Mouse (Mus musculus) mature B cell (primary cell): ENCODE measurements around the gene Scfd2.

Source experiments
- in situ Hi-C: fragments of 300-500 bp; cut with MboI; formaldehyde crosslinking; loops from 2 replicates; pipeline ENCODE4 v1.14.3; 2019

Gene Scfd2

DNA sequence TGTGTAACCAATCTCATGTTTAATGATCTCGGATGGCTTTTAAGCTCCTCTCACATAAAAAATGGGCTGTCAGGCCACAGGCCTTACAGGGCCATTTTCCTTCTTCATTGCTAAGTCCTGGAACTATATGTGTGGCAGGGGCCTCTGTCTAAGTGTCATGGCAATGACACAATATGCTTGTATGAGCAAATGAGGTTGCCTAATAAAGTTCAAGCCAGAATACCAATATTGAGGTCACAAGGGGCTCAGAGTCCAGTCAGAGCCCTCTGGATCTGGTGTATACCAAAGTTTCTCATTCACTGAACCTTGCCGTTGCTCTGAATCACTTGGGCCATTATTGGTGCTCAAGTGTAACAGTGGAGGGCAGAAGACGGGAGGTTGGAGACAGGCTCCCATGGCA, 288.9 kb downstream of the Scfd2 start:
- in situ Hi-C loops: no loop called here

DNA sequence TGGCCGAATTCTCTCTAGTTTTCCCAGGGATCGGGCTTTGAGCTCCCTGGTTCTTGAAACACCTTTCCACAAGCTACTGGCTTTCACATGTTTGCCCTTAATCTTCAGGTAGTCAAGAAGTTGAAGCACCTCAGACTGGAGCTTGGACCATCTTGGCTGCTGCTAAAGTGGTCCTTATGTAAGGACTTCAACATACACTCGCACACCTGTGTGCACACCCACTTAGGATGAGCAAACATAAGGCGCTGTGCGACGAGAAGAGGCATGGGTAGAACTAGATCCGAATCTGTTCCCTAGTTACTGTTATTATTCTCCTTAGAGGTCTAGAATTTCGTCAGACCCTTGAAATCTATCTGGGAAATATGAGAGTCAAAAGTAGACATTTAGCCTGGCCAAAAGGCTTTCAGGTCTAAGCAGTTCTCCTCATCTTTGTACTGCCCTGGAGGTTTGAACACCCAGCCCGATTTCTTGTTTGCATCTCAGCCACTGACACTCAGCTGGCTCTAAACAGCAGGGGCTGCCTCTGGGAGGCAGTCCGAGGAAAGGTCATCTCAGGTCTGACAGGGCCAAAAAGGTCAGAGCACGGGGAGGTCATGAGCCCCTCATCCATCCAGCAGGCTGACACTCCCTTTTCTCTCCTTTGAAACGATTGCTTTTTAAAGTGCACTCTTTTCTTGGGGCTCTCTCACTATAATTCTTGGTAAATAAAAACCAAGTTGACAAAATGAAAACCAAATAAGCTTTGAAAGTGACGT, 290.5 kb downstream of the Scfd2 start:
- in situ Hi-C loops: no loop called here

DNA sequence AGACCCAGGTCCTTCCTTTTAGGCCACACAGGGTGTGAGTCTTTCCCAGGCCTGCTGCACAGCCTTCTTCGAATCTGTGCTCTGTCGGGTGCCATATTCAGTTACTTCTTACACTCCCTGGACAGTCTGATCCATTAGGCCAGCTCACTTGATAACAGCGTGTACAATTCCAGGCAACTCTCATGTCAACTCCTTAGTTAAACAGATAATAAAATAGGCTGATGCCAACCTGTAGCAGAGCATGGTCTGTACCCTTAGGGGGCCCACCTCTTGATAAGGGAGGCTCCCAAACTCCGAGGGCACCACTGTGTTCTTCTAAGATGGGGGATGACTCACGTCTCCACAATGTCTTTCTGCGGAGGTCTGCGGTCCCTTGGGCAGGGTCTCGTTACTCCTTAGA, 291.3 kb downstream of the Scfd2 start:
- in situ Hi-C loops: no loop called here

DNA sequence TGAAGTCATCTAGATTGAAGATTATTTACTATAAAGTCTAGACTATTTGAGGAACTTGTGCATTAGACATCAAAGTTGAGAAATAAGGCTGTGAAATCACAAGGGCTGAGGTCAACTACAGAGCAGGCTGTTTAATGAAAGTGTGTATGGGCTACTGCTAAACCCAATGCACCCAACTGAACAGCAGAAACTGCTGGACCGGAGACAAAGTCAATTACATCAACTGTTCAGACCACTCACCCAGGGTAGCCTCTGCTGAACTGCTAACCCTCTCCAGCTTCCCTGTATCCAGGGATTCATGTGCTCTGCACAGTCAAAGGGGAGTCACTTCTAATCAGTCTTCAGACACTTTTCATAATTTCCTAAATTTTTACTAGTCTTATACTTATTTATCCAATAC, 292.2 kb downstream of the Scfd2 start:
- in situ Hi-C loops: no loop called here

DNA sequence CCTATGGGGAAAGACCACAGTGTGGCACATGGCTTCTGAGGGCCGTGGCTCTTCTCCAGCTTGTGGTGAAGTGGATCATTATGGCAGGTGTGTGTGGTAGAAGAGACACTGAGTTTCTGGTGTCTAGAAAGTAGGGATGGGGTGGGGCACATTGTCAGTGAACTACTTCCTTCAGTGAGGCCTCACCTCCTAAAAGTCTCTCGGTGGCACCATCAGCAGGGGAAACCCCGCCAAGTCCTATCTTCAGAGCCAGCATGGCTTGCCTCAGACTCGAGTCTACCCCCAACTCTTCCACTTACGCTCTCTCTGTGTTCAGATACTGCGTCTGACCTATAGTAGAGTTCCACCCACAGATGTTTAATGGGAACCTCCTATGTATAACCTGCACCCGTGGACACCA, 297.8 kb downstream of the Scfd2 start:
- in situ Hi-C loops: no loop called here

DNA sequence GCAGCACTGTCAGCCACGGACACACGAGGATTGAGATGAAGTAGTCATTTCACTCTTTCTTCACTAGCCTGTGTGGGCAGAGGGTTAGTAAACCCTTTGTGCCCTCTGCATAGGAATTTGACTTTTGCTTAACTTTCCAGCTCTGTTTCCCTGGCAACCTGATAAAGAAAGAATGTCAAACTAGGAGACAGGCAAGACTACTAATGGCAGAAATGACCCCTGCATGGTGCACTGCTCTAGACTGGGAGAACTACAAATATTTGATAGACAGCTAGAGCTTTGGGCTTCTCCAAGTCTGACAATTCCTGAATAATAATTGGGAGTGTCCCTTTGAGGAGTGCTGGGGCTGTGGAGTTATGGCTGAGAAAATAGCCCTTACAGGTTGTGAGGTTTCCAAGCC, 301.0 kb downstream of the Scfd2 start:
- in situ Hi-C loops: no loop called here

DNA sequence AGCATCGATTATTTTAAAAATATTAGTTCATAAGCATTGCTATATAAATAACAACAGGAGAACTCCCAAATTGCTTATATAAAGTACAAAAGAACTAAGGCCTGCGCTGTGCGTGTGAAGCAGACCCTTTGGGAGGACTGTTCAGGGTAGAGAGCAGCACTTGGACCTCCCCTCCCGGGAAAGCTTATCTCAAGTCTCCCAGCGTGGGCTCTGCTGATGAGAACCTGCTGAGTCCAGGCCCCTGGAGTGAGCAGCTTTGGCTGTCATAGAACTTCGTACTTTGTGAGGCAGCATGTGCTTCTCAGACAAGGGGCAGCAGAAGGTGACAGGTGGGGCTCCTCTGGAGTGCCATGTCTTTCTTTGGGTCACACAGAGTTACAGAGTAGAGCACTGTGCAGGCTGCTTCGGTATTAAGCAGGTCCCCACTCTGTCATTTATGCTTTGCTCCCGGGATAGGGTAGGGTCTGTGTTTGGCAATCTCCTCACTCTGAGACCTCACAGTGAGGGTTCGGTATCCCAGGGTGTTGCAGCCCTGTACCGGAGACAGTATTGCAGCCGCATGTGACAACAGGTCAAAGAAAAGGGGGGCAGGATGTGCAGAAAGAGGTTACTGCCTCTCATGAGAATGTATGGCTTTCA, 301.7 kb downstream of the Scfd2 start:
- in situ Hi-C loops: no loop called here

DNA sequence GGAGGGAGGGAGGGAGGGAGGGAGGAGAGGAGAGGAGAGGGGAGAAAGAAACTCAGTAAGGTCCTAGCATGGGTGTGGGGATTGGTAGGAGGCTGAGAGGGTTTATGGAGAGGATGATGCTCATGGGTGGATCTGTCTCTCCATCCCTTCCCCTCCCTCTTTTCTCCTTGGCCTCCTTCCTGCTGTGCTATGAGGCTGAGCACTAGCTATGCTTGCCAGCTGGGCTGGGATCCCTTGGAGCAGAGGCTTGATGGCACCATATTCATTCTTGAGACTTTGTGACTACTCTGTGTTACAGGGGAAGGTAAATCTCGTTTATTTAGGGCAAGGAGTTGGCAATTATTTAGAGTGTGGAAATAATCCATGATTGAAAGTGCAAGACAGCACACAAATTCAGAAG, 302.6 kb downstream of the Scfd2 start:
- in situ Hi-C loops: no loop called here

DNA sequence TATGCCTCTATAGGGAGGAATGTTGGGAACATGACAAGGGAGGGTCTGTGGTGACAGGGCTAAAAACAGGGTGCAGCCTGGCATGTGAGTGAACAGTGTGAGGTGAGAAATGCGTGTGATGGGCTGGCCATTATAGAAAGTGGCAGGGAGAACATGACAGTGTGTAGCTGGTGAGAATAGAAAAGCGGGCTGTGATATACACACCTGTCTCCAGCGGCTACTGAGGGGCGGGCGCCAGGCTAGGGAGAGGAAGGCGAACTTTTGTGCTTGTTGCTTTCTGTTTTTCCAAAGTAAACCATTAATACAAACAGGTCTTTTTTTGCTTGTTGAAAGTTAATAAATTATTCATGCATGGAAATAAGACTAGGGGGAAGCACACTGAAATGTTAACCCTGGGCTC, 304.2 kb downstream of the Scfd2 start:
- in situ Hi-C loops: no loop called here

DNA sequence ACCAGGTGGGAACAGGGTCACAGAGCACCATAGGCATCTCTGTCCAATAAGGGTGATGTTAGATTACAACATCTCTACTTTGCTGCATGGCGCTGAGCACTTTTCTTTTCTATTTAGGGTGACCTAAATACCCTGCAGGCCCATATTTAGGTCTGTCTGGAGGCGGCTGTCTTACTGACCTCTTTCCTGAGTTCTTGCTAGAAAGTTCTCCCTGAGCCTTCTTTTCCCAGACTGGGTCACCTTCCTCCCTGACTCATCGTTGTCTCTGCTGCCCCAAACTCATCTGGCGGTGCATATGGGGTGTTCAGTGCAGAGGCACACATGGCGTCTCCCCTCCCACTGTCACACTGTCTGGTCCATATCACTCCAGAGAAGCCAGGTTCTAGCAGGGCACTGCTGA, 305.4 kb downstream of the Scfd2 start:
- in situ Hi-C loops: no loop called here

DNA sequence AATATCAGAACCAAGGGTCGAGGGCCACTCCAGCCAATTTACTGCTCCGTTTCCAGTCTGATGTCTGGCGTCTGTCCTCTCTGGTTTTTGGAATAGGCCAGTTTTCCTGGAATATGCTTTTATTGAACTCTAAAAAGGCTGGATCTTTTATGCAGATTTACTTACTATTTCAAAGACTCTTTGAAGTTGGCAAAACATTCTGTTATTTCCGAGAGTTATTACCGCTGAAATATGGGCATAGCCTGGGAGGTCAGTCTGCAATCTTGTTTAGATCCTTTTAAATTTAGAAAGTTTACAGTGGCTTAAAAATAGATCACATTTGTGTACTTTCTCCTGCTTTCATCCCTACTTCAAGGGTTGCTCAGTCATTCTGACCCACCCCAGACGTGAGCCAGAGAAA, 307.1 kb downstream of the Scfd2 start:
- in situ Hi-C loops: no loop called here

DNA sequence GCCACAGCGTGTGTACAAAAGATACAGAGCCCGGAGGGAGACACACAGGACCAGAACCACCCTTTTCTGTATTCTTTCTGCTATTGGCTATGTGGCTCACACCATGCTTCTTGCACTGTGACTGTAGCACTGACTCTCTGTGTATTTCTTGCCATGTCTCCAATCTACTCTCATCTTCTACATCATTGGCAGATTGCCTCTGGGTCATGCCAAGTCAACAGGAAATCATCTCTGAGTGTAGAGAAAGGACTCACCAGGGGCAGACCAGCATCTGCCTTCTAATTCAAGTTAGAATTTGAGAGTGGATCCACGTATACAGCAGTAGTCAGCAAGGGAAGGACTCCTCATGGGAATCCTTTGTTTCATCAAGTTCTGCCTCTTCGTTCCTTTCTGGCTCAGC, 308.9 kb downstream of the Scfd2 start:
- in situ Hi-C loops: no loop called here

DNA sequence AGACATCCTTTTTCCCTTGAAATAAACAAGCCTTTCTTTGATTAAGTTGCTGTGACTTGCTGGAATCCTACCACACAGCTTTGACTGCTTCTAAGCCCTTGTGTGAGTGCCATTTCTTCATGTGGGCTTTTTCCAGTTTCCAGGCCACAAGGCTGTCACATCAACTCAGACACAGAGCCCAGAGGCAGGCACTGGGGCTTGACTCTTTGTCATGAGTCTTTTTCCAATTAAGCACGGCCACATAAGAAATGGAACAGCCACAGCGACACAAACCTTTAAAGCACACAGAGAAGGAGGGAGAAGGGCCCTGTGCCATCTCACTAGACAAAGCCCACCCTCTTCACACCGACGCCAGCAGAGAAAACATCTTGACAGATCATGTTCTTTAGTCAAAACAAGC, 313.0 kb downstream of the Scfd2 start:
- in situ Hi-C loops: no loop called here

DNA sequence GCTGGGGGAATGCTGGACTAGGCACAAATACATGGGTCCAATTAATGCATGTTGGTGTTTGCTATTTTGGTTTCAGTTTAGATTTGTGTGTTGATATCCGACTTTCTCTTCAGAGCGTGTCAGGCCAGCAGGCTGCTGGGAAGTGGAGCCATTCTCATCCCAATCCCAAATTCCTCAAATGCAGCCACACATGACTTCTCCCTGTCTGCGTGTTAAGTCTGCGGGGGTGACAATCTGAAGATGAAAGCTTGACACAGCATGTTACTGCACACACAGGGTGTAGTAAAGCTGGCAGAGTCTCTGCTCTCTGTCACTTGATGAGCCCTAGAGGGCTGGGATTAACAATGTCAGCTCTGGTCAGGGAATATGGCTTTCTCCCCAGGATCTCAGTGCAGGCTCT, 316.4 kb downstream of the Scfd2 start:
- in situ Hi-C loops: no loop called here

DNA sequence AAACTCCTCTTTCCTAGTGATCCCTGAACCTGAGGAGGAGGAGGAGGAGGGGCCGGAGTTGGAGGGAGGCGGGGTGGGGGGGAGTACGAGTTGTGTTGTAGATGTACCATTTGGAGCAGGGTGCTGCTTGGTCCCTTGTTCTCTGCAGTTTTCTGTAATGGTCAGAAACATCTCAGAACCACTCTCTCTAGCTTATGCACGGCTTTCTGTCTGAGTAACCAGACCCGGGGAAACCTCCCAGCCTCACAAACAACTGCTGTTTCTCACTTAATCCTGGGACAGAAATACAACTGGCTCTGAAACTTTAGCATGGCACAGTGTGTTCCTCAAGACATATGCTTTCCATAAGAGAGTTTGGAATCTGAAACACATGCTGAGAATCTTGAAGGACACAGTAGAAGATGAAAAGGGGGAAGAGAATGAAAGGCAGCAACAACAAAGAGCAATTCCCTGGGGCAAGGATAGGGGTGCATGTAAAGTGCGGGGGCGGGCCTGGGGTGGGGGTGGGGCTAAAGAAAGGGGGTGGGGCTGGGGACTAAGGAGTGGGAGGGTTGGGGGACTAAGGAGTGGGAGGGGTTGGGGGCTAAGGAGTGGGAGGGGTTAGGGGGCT, 317.0 kb downstream of the Scfd2 start:
- in situ Hi-C loops: no loop called here

DNA sequence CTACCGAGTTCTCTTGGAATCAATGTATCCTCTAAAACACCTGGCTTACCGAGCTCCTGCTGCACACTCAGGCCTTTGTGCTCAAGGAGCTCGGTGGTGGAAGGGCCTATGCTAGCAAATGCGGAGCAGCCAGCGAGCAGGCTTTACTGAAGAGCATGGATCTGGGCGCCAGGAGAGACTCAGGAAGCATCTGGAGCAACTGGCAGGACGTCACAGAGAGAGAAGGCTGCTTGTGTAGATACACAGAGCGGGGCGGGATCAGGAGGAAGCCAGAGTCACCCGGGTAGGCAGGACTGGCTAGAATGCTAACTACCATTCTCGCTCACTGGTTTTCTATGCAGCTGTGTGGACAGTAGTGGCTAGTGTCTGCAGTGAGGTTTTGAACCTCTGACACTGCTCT, 320.2 kb downstream of the Scfd2 start:
- in situ Hi-C loops: no loop called here

DNA sequence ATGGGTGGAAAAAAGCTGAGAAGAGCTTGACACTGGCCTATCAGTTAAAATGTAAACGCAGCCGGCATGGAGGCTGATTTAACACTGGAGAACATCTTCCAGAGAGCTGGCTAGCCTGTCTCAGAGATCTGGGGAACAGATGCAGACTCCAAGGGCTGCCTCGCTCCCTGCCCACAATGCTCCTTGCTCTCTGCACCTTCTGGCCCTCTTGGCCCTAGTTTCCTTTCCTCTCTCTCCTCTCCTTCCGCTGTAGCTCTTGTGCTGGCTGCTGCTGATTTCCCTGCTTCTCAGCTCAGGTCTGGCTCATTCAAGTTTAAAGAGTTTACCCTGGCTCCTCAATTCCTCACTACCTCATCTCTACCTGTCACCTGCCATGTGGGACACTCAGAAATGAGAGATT, 321.9 kb downstream of the Scfd2 start:
- in situ Hi-C loops: no loop called here

DNA sequence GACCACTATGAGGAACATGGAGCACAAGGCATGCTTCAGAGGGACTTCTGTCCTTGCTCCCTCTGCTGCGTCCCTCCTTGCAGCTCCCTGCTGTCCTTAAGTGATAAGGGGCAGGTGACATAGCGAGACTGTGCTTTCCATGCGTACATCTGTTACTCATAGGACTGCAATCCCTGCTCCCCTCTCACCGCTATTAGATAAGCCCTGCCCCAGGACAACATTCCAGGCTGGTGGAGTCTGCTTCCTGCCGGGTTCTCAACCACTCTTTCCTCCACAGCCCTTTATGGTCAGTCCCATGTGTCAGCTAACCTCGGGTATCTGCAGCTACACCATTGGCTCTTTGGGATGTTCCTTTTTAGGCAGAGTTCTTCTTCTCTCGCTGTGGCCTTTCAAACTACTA, 323.1 kb downstream of the Scfd2 start:
- in situ Hi-C loops: no loop called here

DNA sequence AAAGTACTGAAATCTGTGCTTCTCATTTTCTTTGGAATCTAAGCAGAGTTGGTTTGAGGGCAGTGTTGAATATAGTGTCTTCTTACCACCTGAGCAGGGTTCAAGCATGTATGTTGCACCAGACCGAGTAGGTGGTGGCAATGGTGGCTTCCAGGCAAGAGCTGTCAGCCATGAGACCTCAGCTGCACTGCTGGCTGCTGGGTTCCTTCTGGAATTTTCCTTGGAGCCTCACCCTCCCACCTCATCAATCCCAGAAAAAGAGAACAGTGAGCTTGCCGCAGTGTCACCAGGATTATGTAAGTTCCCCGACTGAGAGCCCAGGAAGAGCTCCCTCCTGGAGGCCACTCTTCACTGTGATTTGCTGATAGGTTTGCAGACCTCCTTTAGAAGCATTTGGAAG, 324.4 kb downstream of the Scfd2 start:
- in situ Hi-C loops: no loop called here

DNA sequence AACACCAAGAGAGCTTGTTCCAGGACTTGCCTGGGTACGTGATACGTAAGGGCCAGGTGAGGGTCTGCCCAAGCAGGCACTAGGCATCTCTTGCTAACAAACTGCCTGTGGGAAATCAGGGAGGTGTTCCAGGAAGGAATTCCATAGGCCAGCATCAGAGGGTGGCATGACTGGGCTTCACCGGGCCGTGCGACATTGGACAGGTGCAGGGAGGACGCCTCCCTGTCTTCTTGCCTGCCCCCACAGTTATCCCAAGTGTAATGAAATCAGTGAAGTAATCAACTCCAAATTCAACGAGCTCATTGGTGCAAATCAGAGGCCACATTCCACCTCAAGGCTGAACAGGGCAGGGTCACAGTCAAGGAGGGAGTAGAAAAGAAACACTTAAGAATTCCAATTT, 324.9 kb downstream of the Scfd2 start:
- in situ Hi-C loops: no loop called here

DNA sequence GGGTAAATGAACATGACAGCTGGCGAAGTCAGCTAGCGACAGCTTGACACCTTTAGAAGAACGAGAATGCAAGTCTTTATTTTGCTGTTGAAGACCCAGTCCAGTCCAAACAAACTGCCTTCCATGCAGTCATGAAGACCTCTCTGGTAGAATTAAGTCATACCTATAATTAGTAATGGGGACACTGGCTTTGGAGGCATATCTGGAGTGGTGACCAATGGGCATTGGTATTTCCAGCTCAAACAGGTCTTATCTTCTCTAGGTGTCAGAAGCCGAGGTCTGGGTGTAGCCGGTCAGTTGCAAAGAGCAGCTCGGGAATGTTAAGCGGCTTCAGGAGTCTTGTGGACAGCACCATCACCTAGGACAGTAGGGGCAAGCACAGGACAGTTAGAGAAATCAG, 325.5 kb downstream of the Scfd2 start:
- in situ Hi-C loops: no loop called here

DNA sequence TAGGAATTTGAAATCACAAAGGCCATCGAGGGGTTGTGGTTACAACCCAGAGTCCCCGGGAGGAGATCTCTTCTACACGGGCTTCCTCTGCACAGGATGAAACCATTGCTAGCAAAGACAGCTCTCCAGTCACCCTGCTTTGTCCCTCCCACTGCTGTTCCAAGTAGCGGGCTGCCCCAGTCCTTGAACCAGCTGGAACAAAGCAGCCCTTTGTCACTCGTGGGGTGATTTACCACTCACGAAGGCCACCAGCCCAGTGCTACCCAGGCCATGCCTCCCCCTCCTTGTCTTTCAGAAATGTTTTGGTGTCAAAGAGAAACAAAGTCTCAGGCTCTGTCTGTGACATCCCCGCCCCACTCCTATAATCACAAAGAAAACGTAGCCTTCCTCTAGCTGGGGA, 326.1 kb downstream of the Scfd2 start:
- in situ Hi-C loops: no loop called here

DNA sequence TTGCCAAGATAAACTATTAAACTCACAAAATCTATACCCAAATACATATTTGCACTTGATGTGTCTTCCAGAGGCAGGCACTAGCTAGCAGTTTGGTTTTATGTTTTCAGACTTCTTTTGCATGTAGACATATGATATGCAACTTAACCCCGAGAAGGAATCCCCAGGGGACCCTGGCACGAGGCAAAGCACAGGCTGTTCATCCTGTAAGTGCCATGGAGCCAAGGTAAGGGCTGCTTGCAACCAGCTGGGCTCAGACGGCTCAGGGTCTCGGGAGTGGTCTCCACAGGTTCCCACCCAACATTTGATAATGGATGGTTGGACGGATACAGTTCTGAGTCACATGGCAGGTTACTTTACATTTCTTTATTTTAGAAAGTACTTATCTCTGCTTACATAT, 327.1 kb downstream of the Scfd2 start:
- in situ Hi-C loops: no loop called here

DNA sequence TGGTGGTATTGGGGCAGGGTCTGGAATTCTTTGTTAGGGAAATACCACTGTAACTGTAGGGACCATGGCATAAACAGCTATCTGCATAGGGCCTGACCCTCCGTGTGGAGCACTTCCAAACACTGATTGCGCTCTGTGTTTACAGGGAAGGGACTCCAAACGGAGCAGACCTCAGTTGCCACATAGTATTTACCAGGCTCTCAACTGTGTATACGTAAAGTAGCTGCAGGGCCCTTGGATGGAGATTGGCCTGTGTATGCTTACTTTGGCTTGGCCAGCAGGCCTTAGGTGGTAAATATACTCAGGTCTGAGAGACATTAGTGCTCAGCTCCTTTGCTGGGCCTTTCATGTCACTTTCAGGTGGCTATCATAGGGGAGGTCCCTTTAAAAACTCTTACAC, 329.0 kb downstream of the Scfd2 start:
- in situ Hi-C loops: no loop called here
